Mouse (Mus musculus) ES-Bruce4 (cell line): Measurements from ENCODE around the gene Irf8.

Experiments used
- CTCF ChIP-seq: IDR thresholded peaks from one replicate; pipeline ENCODE4 v1.8.1; 2011; ENCODE audit warnings: low read depth, low read length
- EP300 ChIP-seq: IDR thresholded peaks from 2 replicates; pipeline ENCODE4 v1.6.1; 2011; ENCODE audit warnings: low read depth, low read length; ENCODE audit not compliant: insufficient read depth

DNA sequence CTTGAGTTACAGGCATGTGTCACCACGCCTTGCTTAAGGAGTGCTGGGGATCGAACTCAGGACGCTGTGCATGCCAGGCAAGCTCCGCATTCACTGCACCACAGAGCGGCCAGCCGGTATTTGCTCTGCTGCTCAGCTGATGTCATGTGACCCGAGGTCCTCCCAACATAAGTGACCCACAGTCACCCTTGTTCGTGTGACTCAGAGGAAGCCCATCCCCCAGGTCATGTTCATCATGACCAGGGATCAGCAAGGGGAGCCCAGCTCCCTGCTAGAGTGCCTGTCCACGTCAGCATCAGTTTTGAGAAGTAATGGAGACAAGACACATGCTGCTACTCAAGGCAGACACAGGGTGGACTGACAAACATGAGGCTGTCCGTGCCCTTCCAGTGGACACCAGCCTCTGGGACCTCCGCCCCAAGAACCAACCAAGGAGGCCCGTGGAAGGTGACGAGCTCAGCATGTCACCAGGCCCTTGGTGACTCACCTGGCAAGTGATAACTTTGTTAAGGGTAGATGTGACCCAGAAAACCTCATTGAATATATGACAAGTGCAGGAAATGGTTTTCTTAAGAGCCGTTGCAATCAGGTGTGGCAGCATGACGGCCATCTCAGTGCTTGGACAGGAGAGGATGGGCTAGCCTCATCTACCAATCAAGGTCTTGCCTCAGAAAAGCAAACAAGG lies 20.0 kb upstream of the Irf8 start:
- TF ChIP-seq CTCF (no peak), EP300 (no peak)
